Mouse (Mus musculus) midbrain, embryonic 11.5 days (tissue): Measurements from ENCODE around the gene Lrch3. TPM values are rescaled to one million over a fixed set of nuclear protein-coding genes. Genes with fewer than 3 reads are reported as not detected.
A peak's percentile ranks its signal among the peaks of the same experiment; 100 is the strongest.
"Not testable (repeated sequence)": the region's sequence is repeated elsewhere in the genome, so short reads cannot be mapped to it uniquely, and the experiment has no call there.

ENCODE experiments used
- ATAC-seq: fragments of 200-750 bp; cut with Nextera tagmentation; 2 replicates; pipeline ENCODE4 v1.8.0; 2017; ENCODE audit warnings: moderate TSS enrichment, moderate library complexity; ENCODE audit not compliant: low FRiP score
- DNase-seq: peaks from one replicate; pipeline ENCODE4 v3.0.0; 2015; ENCODE audit warnings: low spot score; ENCODE audit errors: missing footprints
- H3K27ac ChIP-seq: fragments of 300-500 bp; sonication (generic); 2 replicates; pipeline ENCODE4 v1.5.1; 2014; ENCODE audit warnings: low read depth, low read length
- H3K27me3 ChIP-seq: fragments of 300-500 bp; sonication (generic); 2 replicates; pipeline ENCODE4 v1.6.1; 2014; ENCODE audit warnings: mild to moderate bottlenecking, low read length, moderate library complexity, mixed read lengths; ENCODE audit not compliant: control insufficient read depth, insufficient read depth
- H3K36me3 ChIP-seq: fragments of 300-500 bp; sonication (generic); 2 replicates; pipeline ENCODE4 v1.6.1; 2014; ENCODE audit warnings: mild to moderate bottlenecking, low read length, moderate library complexity, mixed read lengths; ENCODE audit not compliant: control insufficient read depth, insufficient read depth
- H3K4me1 ChIP-seq: fragments of 300-500 bp; sonication (generic); 2 replicates; pipeline ENCODE4 v1.6.1; 2014; ENCODE audit warnings: low read length; ENCODE audit not compliant: control insufficient read depth, insufficient read depth
- H3K4me2 ChIP-seq: fragments of 300-500 bp; sonication (generic); 2 replicates; pipeline ENCODE4 v1.6.1; 2014; ENCODE audit warnings: mild to moderate bottlenecking, moderate library complexity
- H3K4me3 ChIP-seq: fragments of 300-500 bp; sonication (generic); 2 replicates; pipeline ENCODE4 v1.5.1; 2014; ENCODE audit warnings: low read depth, low read length
- H3K9ac ChIP-seq: fragments of 300-500 bp; sonication (generic); 2 replicates; pipeline ENCODE4 v1.6.1; 2014; ENCODE audit warnings: low read length
- H3K9me3 ChIP-seq: fragments of 300-500 bp; sonication (generic); 2 replicates; pipeline ENCODE4 v1.6.1; 2016; ENCODE audit warnings: low read length; ENCODE audit not compliant: control insufficient read depth
- WGBS: fragments of 180-500 bp; shearing (Covaris S2); extraction: QIAGEN DNeasy Blood & Tissue Kit; methylation state at CpG from one replicate; pipeline ENCODE4 v1.1.7; 2014; 5-methylcytosine and 5-hydroxymethylcytosine counted together
- polyA plus RNA-seq: library from polyadenylated mRNA; unstranded; fragments of >200 nt; fragmentation: Nextera tagmentation; extraction: Ambion mirVana; gene quantifications from 2 replicates; pipeline ENCODE4 v1.2.1, GENCODE M21; 2014

The Lrch3 gene
- polyA plus RNA-seq, 1 experiment from 2014 or later, result 33.7 TPM

DNA sequence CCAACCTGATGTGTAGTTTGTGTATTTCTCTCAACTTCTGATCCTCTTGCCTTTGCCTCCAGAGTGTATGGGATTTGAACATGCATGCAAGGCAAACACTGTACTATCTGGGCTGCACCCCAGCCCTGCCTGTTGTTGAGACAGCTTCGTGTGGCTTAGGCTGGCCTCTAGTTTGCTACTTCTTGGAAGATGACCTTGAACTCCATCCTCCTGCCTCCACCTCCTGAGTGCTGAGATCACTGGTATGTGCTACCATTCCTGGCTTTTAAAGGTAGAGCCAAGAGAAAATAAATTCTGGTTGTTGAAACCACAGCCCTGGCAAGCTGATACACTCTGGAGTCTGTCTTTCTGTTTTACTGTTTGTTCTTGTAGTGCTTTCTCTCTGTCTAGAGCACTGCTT, 21.2 kb downstream of the Lrch3 start:
- WGBS, result 77% methylated on average over 1 of the region's 1 CpGs
- Histone ChIP-seq H3K36me3 (no peaks in the 10 kb centered on the region), H3K4me2 (no peak overlapping the region), H3K27me3 (no peaks in the 10 kb centered on the region), H3K4me1 (peaks cover 2% of the 10 kb centered on the region; the same call in 1 of the 2 replicates), H3K27ac (no peak overlapping the region), H3K9me3 (no peaks in the 10 kb centered on the region), H3K4me3 (no peak overlapping the region), H3K9ac (no peak overlapping the region)
- DNase-seq (peak; percentile 47), ATAC-seq (no peak)

DNA sequence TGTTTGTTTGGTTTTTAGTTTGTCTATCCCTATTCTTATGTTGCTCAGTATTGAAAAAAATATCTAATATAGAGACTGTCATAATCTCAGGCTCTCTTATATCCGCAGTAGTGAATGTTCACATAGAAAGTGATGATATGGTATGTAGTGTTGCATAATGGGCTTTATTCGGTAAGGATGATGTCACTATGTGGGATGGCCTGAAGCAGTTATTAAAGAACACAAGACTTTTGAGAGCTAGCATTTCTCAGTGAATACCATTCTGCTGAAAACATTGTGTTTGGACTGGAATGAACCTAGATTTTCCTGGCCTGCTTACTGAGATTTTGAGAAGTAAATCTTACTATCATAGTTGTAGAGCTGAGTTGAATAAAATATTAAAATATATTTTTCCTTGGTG, 23.5 kb downstream of the Lrch3 start:
- Histone ChIP-seq H3K4me1 (peaks cover 2% of the 10 kb centered on the region; the same call in 1 of the 2 replicates), H3K9ac (no peak overlapping the region), H3K4me3 (no peak overlapping the region), H3K27ac (no peak overlapping the region), H3K4me2 (no peak overlapping the region), H3K9me3 (no peaks in the 10 kb centered on the region), H3K27me3 (no peaks in the 10 kb centered on the region), H3K36me3 (no peaks in the 10 kb centered on the region)
- 98% methylated on average over 2 of the region's 2 CpGs for WGBS
- ATAC-seq (no peak), DNase-seq (no peak)

DNA sequence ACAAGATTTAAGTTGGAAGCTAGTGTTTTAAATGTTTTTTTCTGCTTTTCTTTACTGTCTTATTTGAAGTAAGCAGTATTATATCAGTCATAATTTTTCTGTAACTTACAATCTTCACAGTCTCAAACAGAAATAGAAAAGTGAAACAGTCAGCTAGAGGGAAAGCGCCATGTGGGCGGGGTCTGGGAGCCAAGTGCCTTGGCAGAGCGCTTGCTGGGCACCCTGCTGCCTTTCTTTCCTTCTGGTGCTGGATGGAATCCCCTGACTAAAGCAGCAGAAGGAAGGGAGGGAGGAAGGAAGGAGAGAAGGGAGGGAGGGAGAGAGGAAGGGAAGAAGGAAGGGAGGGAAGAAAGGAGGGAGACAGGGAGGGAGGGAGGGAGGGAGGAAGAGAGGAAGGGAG, 25.4 kb downstream of the Lrch3 start:
- not testable (repeated sequence) for H3K9ac ChIP-seq, H3K4me2 ChIP-seq, H3K27ac ChIP-seq, ATAC-seq, DNase-seq, H3K4me1 ChIP-seq, H3K4me3 ChIP-seq, H3K36me3 ChIP-seq, H3K27me3 ChIP-seq, H3K9me3 ChIP-seq
- WGBS, result 24% methylated on average over 3 of the region's 3 CpGs

DNA sequence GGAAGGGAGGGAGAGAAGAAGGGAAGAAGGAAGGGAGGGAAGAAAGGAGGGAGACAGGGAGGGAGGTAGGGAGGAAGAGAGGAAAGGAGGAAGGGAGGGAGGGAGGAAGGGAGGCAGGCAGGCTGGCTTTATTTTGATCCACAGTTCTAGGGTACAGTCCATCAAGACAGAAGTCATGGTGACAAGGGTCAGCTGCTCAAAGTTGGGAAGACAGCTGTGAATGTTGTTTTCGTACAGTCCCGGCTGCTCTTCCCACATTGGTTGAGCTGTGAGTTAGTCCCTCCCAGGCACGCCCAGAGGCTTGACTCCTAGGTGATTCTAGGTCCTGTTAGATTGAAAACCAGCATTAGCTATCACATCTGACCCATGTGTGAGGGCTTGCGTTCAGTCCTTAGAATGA, 25.8 kb downstream of the Lrch3 start:
- DNase-seq, result not testable (repeated sequence)
- WGBS, result 86% methylated on average over 4 of the region's 4 CpGs

DNA sequence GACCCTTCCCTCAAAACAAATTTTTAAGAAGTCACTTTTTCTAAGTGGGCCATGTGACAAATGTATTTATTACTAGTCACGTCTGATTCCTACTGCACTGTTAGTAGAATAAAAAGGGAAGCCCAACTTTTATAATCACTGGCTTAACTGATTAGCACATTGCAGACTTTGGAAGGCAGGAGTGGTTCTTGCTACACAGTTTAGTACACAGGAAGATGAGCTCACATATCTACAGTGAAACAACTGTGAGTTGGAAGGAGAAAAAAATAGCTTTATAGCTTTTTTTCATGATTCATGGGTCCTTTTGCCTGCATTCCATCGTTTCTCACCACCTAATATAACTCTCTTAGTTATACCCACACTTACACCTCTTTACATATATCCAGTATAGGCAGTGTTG, 27.3 kb downstream of the Lrch3 start:
- not testable (repeated sequence) for H3K4me3 ChIP-seq, DNase-seq, H3K27me3 ChIP-seq, H3K27ac ChIP-seq, H3K9me3 ChIP-seq, H3K36me3 ChIP-seq, ATAC-seq, H3K9ac ChIP-seq, H3K4me1 ChIP-seq, H3K4me2 ChIP-seq
- 100% methylated on average over 1 of the region's 2 CpGs for WGBS

More for the DNA sequence above, 25.8 kb downstream of the Lrch3 start:
- not testable (repeated sequence) for ATAC-seq, H3K4me3 ChIP-seq, H3K4me2 ChIP-seq, H3K4me1 ChIP-seq, H3K9me3 ChIP-seq, H3K27me3 ChIP-seq, H3K27ac ChIP-seq, H3K9ac ChIP-seq, H3K36me3 ChIP-seq

DNA sequence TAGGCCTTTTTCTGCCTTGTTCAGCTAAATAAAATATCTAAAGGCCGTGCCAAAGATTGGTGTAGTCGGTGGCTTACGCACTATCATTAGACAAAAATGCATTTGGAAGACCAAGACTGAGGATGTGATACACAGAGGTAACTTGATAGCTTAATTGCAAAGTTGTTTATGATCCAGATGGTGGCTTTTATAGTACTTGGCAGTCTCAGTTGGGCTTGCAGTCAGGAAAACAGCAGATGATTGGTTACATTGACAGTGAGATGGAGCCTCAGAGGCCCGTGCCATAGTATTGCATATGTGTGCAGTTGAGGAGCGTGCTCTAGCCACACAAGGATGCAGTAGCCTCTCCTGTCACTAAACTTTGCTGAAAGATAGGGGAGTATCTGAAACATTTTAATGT, 28.8 kb downstream of the Lrch3 start:
- ATAC-seq (no peak), DNase-seq (no peak)
- no peak overlapping the region for H3K4me3 ChIP-seq
- H3K9ac ChIP-seq, result no peak overlapping the region
- no peak overlapping the region for H3K4me2 ChIP-seq
- H3K9me3 ChIP-seq, result no peaks in the 10 kb centered on the region
- WGBS, result 93% methylated on average over 5 of the region's 5 CpGs
- H3K4me1 ChIP-seq, result no peaks in the 10 kb centered on the region
- H3K27me3 ChIP-seq, result no peaks in the 10 kb centered on the region
- H3K36me3 ChIP-seq, result no peaks in the 10 kb centered on the region
- no peak overlapping the region for H3K27ac ChIP-seq

DNA sequence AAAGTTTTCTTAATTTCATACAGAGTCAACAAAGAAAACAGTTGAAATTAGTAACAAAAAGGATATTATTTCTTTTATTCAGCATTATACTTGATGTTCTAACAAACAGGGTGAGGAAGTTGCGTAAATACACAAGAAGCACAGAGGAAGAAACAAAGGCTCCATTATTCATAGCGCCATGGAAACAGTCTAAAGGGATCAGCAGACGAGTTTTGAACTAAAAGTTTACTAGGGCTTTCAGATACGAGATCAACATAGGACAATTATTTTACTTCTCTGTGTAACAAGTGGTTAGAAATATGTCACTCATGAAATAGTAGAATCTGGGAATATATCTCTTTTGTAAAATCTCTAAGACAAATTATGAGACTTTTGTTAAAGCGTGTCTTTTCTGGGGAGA, 31.5 kb downstream of the Lrch3 start:
- H3K36me3 ChIP-seq, result no peaks in the 10 kb centered on the region
- H3K4me1 ChIP-seq, result no peaks in the 10 kb centered on the region
- no peak overlapping the region for H3K27ac ChIP-seq
- H3K4me3 ChIP-seq, result no peak overlapping the region
- WGBS, result 50% methylated on average over 5 of the region's 5 CpGs
- no peaks in the 10 kb centered on the region for H3K9me3 ChIP-seq
- DNase-seq (peak; percentile 87), ATAC-seq (no peak)
- H3K9ac ChIP-seq, result no peak overlapping the region
- no peak overlapping the region for H3K4me2 ChIP-seq
- no peaks in the 10 kb centered on the region for H3K27me3 ChIP-seq

DNA sequence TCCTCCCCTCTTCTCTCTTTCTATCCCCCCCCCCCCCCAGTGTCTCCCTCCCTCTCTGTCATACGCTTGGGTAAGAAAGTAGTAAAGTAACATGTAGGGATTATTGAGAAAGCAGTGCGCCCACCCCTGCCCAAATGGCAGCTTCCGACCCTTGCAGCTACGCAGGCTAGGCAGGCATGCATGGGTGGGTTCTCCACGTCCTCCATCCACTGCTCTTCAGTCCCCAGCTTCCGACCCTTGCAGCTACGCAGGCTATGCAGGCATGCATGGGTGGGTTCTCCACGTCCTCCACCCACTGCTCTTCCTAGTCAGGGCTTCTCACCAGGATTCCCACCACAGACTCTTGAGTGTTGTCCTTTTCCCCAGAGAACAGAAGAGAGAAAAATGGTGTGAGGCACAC, 34.1 kb downstream of the Lrch3 start:
- no peak for ATAC-seq
- DNase-seq, result no peak
- WGBS, result 80% methylated on average over 8 of the region's 8 CpGs
- Histone ChIP-seq H3K36me3 (no peaks in the 10 kb centered on the region), H3K27me3 (no peaks in the 10 kb centered on the region), H3K4me3 (no peak overlapping the region), H3K9ac (no peak overlapping the region), H3K4me1 (no peaks in the 10 kb centered on the region), H3K4me2 (no peak overlapping the region), H3K27ac (no peak overlapping the region), H3K9me3 (no peaks in the 10 kb centered on the region; the same call in 1 of the 2 replicates)

DNA sequence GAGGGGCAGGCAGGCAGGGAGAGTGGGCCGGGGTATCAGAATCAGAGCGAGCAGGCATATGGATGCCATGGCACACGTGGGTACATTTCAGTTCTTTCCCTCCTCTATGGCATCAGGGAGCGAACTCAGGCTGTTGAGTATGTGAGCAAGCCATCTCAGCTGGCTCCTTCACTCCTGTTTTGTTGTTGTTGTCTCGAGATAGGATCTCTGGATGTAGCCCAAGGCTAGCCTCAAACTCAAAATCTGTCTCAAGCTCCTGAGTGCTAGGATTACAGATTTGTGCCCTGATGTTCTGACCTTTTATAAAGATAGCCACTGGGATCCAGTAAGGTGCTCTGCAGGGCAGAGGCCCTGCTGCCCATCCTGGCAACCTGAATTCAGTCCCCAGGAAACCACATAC, 34.8 kb downstream of the Lrch3 start:
- Histone ChIP-seq H3K36me3 (no peaks in the 10 kb centered on the region), H3K4me2 (no peak overlapping the region), H3K4me1 (no peaks in the 10 kb centered on the region), H3K4me3 (no peak overlapping the region), H3K9ac (no peak overlapping the region), H3K27ac (no peak overlapping the region), H3K27me3 (no peaks in the 10 kb centered on the region), H3K9me3 (no peaks in the 10 kb centered on the region; the same call in 1 of the 2 replicates)
- no peak for DNase-seq
- 87% methylated on average over 5 of the region's 5 CpGs for WGBS
- ATAC-seq, result no peak

DNA sequence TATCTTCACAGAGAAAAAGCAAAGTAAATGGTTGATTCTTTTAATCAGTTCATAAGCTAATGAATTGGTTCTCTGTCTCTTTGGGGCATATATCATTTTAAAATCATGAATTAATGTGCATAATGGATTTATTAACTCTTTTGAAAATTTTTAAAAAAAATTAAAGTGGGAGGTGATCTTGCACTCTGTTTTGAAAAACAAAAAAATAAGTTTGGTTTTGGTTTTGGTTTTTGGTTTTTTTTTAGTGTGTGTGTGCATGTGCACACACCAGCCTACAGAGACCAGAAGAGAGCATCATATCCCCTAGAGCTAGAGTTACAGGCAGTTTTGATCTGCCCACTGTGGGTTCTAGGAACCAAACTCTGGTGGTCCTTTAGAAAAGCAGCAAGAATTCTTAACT, 35.4 kb downstream of the Lrch3 start:
- ATAC-seq, result no peak
- no peaks in the 10 kb centered on the region for H3K36me3 ChIP-seq

More for the DNA sequence above, 35.4 kb downstream of the Lrch3 start:
- no peaks in the 10 kb centered on the region for H3K27me3 ChIP-seq
- no peaks in the 10 kb centered on the region for H3K4me1 ChIP-seq
- H3K9ac ChIP-seq, result no peak overlapping the region
- no peak for DNase-seq
- no peak overlapping the region for H3K27ac ChIP-seq
- H3K4me3 ChIP-seq, result no peak overlapping the region
- H3K4me2 ChIP-seq, result no peak overlapping the region
- no peaks in the 10 kb centered on the region; the same call in 1 of the 2 replicates for H3K9me3 ChIP-seq
